Mouse (Mus musculus) mature B cell (primary cell): ENCODE data around the gene Alpl.

Experiments
- in situ Hi-C: fragments of 300-500 bp; cut with MboI; formaldehyde crosslinking; loops from 2 replicates; pipeline ENCODE4 v1.14.3; 2019

Alpl gene

GRCm38 (mm10) chr4:137737760-137738159 lies 58.4 kb downstream of the Alpl start:
- in situ Hi-C loops: loop anchor here (10.0 kb wide), 1 partner anchor 57 kb away; the partner anchor contains the start of gene Alpl

GRCm38 (mm10) chr4:137736220-137736701 lies 59.9 kb downstream of the Alpl start:
- in situ Hi-C loops: loop anchor here (10.0 kb wide), 1 partner anchor 59 kb away; the partner anchor contains the start of gene Alpl

GRCm38 (mm10) chr4:137733459-137733858 lies 62.7 kb downstream of the Alpl start:
- in situ Hi-C loops: loop anchor here (10.0 kb wide), 1 partner anchor 61 kb away; the partner anchor contains the start of gene Alpl

- in situ Hi-C loops: loop anchor here (10.0 kb wide), 1 partner anchor 62 kb away; the partner anchor contains the start of gene Alpl
Measured at GRCm38 (mm10) chr4:137732962-137733361, 63.2 kb downstream of the Alpl start.

GRCm38 (mm10) chr4:137732361-137732760 lies 63.8 kb downstream of the Alpl start:
- in situ Hi-C loops: loop anchor here (10.0 kb wide), 1 partner anchor 62 kb away; the partner anchor contains the start of gene Alpl

GRCm38 (mm10) chr4:137731891-137732290 lies 64.3 kb downstream of the Alpl start:
- in situ Hi-C loops: loop anchor here (10.0 kb wide), 1 partner anchor 63 kb away; the partner anchor contains the start of gene Alpl

GRCm38 (mm10) chr4:137730757-137731156 lies 65.4 kb downstream of the Alpl start:
- in situ Hi-C loops: loop anchor here (10.0 kb wide), 1 partner anchor 64 kb away; the partner anchor contains the start of gene Alpl

GRCm38 (mm10) chr4:137730134-137730533 lies 66.0 kb downstream of the Alpl start:
- in situ Hi-C loops: loop anchor here (10.0 kb wide), 1 partner anchor 65 kb away; the partner anchor contains the start of gene Alpl

GRCm38 (mm10) chr4:137729155-137729855 lies 66.9 kb downstream of the Alpl start:
- in situ Hi-C loops: no loop called here

GRCm38 (mm10) chr4:137728399-137729154 lies 67.6 kb downstream of the Alpl start:
- in situ Hi-C loops: no loop called here

GRCm38 (mm10) chr4:137727506-137728187 lies 68.5 kb downstream of the Alpl start:
- in situ Hi-C loops: no loop called here

GRCm38 (mm10) chr4:137726739-137727505 lies 69.3 kb downstream of the Alpl start:
- in situ Hi-C loops: no loop called here

GRCm38 (mm10) chr4:137725541-137726145 lies 70.5 kb downstream of the Alpl start:
- in situ Hi-C loops: no loop called here

- in situ Hi-C loops: no loop called here
Measured at GRCm38 (mm10) chr4:137724766-137725165, 71.4 kb downstream of the Alpl start.

- in situ Hi-C loops: no loop called here
Measured at GRCm38 (mm10) chr4:137724212-137724611, 72.0 kb downstream of the Alpl start.

- in situ Hi-C loops: no loop called here
Measured at GRCm38 (mm10) chr4:137723527-137723926, 72.7 kb downstream of the Alpl start.

- in situ Hi-C loops: no loop called here
Measured at GRCm38 (mm10) chr4:137722692-137723427, 73.3 kb downstream of the Alpl start.

- in situ Hi-C loops: no loop called here
Measured at GRCm38 (mm10) chr4:137722230-137722629, 74.0 kb downstream of the Alpl start.

GRCm38 (mm10) chr4:137721563-137721962 lies 74.6 kb downstream of the Alpl start:
- in situ Hi-C loops: no loop called here
